26 mouse cellular contexts compared by ENCODE assay signal in the genomic region with DNA sequence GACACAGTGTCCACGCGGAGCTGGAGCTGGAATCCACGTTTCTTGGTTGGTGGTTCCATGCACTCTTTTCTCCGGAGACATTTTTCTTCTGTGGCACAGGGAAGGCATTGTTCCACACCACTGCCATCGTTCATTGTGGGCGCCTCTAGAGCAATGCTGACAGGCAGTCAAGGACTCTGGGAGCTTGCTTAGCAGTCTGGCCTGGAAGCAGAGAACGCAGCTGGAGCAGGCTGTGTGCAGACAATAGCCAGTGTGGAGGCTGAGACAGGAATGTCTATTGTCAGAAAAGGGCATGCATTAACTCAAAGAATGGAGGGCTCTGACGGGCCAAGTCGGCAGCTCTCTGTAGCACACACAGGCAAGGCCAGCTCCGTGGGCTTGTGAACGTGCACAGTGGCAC. TPM values are rescaled to one million over a fixed set of nuclear protein-coding genes. Genes with fewer than 3 reads are reported as not detected.
DNase-seq lines count a peak whose midpoint lies in the region; TF ChIP-seq lines count a peak whose summit lies in the region.
"Had no signal": no experiment of that assay in that cellular context is flagged by ENCODE, and none has a peak within 500 bp of the region (broad histone marks: within the 10 kb centered on the region; RNA-seq: fewer than 3 reads in every experiment).

No protein-coding gene starts in this region.

- H3K27me3 ChIP-seq in heart, embryonic 10.5 days (ENCODE audit: insufficient read depth, poor library complexity, severe bottlenecking), result peaks cover 12% of the 10 kb centered on the region
- H3K27me3 ChIP-seq: heart, embryonic 13.5 days; stomach, embryonic 15.5 days had no signal

- no peak for TF ChIP-seq POLR2A in brain, embryonic 14.5 days (IDR thresholded peaks at IDR 0.05; ENCODE audit: borderline replicate concordance, extremely low read depth, insufficient read depth, insufficient read length, poor library complexity, severe bottlenecking)

- peak; percentile 38 to 55 for DNase-seq in adrenal gland, postnatal 36 days
- no peak for DNase-seq in adrenal gland, postnatal 25 days
- no peak for DNase-seq in heart, embryonic 10.5 days (ENCODE audit: low spot score)
- no peak for DNase-seq in heart, postnatal 14 days
- peak; percentile 35 for DNase-seq in retina, postnatal 1 day
- DNase-seq in retina, embryonic 14.5 days (ENCODE audit: low spot score), result no peak
- peak; percentile 55 for DNase-seq in brain, embryonic 14.5 days (ENCODE audit: low read depth)
- DNase-seq in lung, adult 18-20 months, result no peak
- DNase-seq: cerebellum, adult 11 months; cerebellum, adult 9-10 months; embryo, embryonic 11 days; heart, adult 2 months; heart, postnatal 10 days; kidney, adult 18-20 months; kidney, postnatal 25 days; lung, adult 2 months; lung, postnatal 14 days; midbrain, embryonic 14.5 days; right cerebral cortex, postnatal 25 days had no signal

- H3K4me1 ChIP-seq in heart, embryonic 10.5 days, result peaks cover 37% of the 10 kb centered on the region

- peaks cover 2% of the 10 kb centered on the region; the same call in 1 of the 2 replicates for H3K36me3 ChIP-seq in heart, embryonic 10.5 days
- H3K36me3 ChIP-seq: embryonic facial prominence, embryonic 12.5 days; heart, embryonic 13.5 days; hindbrain, embryonic 13.5 days; kidney, embryonic 15.5 days; liver, embryonic 12.5 days; stomach, embryonic 15.5 days had no signal

- no peak for TF ChIP-seq CTCF in brain, embryonic 14.5 days (IDR thresholded peaks at IDR 0.05; ENCODE audit: borderline replicate concordance, extremely low read depth, insufficient read depth, insufficient read length)

- 70% methylated on average over 11 of the region's 11 CpGs for WGBS in heart, embryonic 10.5 days

- no peaks in the 10 kb centered on the region for H3K9me3 ChIP-seq in heart, embryonic 10.5 days
- H3K9me3 ChIP-seq: embryonic facial prominence, embryonic 12.5 days; hindbrain, embryonic 13.5 days; kidney, embryonic 15.5 days; liver, embryonic 12.5 days; stomach, embryonic 15.5 days had no signal

- intact Hi-C loops in heart, postnatal 14 days (cut with DNase I), result no loop called here

- H3K27ac ChIP-seq in heart, embryonic 10.5 days, result 0 out of 2 replicates have a peak overlapping the region, but pooled peaks have one; percentile 17
- H3K27ac ChIP-seq: embryonic facial prominence, embryonic 12.5 days; heart, adult 2 months; heart, embryonic 13.5 days; hindbrain, embryonic 13.5 days; kidney, embryonic 15.5 days; left cerebral cortex, adult 2 months; liver, embryonic 12.5 days; stomach, embryonic 15.5 days had no signal

- H3K4me3 ChIP-seq in heart, embryonic 10.5 days, result no peak overlapping the region
- H3K4me3 ChIP-seq: embryonic facial prominence, embryonic 12.5 days; heart, adult 2 months; heart, embryonic 13.5 days; hindbrain, embryonic 13.5 days; kidney, embryonic 15.5 days; left cerebral cortex, adult 2 months; liver, embryonic 12.5 days; stomach, embryonic 15.5 days had no signal

RNA-seq across cellular contexts. Expression of gene Csrp1, which starts 25.7 kb away (rescaled TPM):
- 10 to 100 TPM; 73.3 to 99.3 TPM for total RNA-seq in adrenal gland, postnatal 36 days (2021)
- 43.2 and 52.1 TPM in 2 replicates for total RNA-seq in adrenal gland, postnatal 25 days (2021)
- 202 and 238 TPM in 2 replicates for polyA plus RNA-seq in heart, embryonic 10.5 days (2016; fragmentation: Nextera tagmentation; extraction: Ambion mirVana)
- total RNA-seq in heart, postnatal 14 days (2021), result 10 to 100 TPM; 60.3 to 66.0 TPM
- 28.4 and 29.1 TPM in 2 replicates for polyA plus RNA-seq in brain, embryonic 14.5 days (2012; rRNA removed)

Comparison
In these comparisons a context has a peak if more than half of its experiments do, and no peak if none do; other contexts are left out.
1. DNase-seq: peak in adrenal gland, postnatal 36 days (2 of 2), retina, postnatal 1 day (single experiment) and brain, embryonic 14.5 days (single experiment); none in adrenal gland, postnatal 25 days (single experiment), heart, embryonic 10.5 days (single experiment), heart, postnatal 14 days (0 of 2), retina, embryonic 14.5 days (single experiment) and lung, adult 18-20 months (0 of 2).